Mouse (Mus musculus): Measurements from ENCODE around the gene Lacc1.

DNA sequence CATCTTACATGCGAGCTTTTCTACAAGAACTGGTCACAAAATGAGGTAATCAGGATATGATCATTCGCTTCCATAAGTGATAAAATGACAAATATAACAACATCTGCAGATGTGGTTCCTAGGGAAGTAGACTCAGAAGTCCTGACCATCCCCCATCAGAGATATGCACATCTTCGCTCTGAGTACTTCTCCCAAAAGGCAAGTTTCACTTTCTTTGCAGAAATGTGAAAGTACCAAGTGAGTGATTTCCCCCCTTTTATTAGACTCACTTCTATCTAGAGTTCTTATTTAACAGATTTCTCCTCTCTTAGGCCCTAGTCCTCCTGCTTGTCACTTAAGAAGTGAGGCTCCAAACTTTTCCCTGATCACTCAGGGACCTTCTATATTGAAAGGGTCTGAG lies 3.3 kb downstream of the Lacc1 start:
- TF ChIP-seq POLR2A (IDR thresholded peaks at IDR 0.05; ENCODE audit: borderline replicate concordance, insufficient read depth, low read length) (no peak), CTCF (IDR thresholded peaks at IDR 0.05; ENCODE audit: borderline replicate concordance, insufficient read depth, low read depth, low read length) (no peak)

All from cerebellum, adult 2 months (tissue).